Mouse (Mus musculus): ENCODE results near the gene 1700016K19Rik.

- no peak for TF ChIP-seq CTCF (IDR thresholded peaks at IDR 0.05; ENCODE audit: insufficient read depth, low read depth, low read length)
- TF ChIP-seq POLR2A (IDR thresholded peaks at IDR 0.05; ENCODE audit: insufficient read depth, low read depth, low read length) = no peak
Measured at GRCm38 (mm10) chr11:76037581-76038294, 38.0 kb downstream of the 1700016K19Rik start.
